Mouse (Mus musculus) T-helper 17 cell (primary cell): ENCODE measurements at regions not wholly inside any gene's neighbourhood (a gene's known extent, or its start where the extent isn't known, plus 50 kb on each side); places are given as distances from the start of the nearest gene placed in this dataset.

ENCODE experiments used
- in situ Hi-C, 2 experiments: fragments of 300-600 bp; cut with MboI, MseI; formaldehyde crosslinking; loops; 1 replicate in 1 of 2; 2 replicates in 1 of 2; pipeline ENCODE4 v1.15.1; 2025; ENCODE audit warnings: high pct_unique_total_duplicates in 2 of 2

- in situ Hi-C loops = no loop called here
Measured at GRCm38 (mm10) chr15:13289064-13289463, 115.6 kb upstream of the Cdh6 start.

- in situ Hi-C loops = no loop called here
Measured at GRCm38 (mm10) chr15:13287878-13288277, 114.4 kb upstream of the Cdh6 start.

DNA sequence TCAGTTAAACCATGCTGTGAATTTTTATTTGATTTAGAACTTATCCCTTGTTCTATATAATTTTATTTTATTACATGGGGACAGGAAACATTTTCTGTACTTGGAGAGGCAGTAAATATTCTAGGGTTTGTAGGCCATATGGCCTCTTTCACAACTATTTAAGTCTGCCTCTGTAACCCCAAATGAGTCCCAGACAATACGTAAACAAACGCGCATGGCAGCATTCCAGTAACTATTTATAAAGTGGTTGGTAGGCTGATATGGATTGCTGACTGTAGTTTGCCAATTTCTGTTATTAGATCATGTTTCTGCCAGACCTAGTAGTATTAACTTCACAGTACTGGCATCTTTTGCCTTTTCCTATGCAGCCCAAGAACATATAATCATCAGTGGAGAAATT is 111.9 kb upstream of the Cdh6 start:
- in situ Hi-C loops = no loop called here

GRCm38 (mm10) chr15:13284219-13284618 is 110.7 kb upstream of the Cdh6 start:
- in situ Hi-C loops = no loop called here

DNA sequence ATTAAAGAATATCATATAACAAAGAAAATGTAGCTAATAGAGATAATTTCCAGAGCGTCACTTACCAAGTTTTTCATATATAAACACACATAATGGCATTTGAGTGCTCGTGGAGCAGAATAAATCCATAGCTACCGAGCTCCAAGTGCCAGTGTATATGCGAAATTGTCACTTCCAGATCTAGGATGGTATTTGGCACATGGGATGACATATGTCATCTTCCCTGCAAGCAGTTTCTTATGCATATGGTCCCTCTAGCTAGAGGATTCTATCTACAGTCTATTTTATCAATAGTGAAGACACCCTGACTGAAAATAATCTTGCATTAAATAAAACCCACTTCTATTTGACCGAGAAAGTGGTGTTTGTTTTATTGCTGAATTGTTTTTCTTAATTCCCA is 109.6 kb upstream of the Cdh6 start:
- in situ Hi-C loops = no loop called here

DNA sequence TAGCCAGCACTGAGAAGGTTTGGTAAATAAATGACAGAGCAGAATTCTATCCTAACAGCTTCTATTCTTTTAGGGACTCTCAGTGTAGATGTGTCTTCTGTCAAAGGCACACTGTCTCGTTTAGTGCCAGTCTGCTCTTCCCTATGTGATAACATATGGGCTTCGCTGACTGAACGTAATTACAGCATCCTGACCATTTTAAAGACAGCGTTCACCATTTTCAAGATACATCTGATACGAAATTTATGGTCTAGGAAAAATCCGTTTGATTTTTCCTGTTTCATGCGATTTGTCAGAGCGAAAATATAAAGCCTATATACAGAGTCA is 103.4 kb upstream of the Cdh6 start:
- in situ Hi-C loops = no loop called here

- in situ Hi-C loops = no loop called here
Measured at GRCm38 (mm10) chr15:13276225-13276908, 102.9 kb upstream of the Cdh6 start.

DNA sequence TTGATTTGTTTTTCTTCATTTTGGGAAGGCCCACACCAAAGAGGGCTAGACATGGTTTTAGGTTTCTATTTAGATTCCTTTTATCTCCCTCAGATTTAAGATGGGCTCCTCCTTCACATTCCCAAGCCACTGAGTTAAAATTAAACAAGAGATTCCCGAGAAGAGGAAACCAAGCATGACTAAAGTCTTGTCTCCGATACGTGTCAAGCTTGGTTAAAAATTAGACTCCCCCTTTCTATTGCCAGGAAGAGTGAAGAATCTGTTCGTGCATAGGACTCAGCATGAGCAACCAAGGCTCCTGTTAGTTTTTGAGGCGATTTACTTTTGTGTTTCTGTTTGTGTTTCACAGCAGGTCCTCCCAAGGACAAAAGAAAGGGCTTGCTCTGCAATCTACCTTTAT is 101.9 kb upstream of the Cdh6 start:
- in situ Hi-C loops = no loop called here

- in situ Hi-C loops = loop anchor here in 1 of 2 experiments (5.0 kb wide), 1 partner anchor 52 kb away; no protein-coding TSS in a partner anchor
Measured at GRCm38 (mm10) chr15:13274366-13275067, 101.0 kb upstream of the Cdh6 start.

DNA sequence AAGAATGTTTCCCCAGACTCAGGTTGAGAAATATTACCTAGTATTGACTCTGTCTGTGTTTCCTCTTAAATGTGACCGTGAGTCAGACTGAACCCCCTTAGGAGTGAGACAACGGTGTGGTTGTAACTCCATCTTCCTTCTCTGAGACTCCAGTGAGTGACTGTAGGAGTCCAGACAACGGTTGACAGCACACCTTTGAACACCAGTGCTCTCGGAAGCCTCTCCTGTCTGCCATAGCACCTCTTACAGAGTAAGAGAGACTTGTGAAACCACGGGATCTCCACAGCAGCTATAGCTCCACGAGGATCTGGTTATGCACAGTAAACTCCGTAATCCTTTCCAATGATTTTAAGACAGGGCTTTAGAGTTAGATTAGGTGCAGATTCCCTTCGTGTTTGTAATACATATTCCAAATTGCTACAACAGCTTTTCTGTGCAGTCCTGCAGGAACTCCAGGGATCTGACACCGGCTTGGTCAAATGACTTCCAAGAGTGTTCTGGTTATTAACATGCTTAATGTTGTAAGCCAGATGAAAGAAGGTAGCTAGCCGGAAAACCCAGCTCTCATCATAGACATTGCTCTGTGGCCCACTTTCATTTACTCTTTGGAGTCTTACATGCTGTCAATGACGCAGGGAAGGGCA is 72.7 kb upstream of the Cdh6 start:
- in situ Hi-C loops = no loop called here

GRCm38 (mm10) chr15:13244306-13244705 is 70.8 kb upstream of the Cdh6 start:
- in situ Hi-C loops = no loop called here

- in situ Hi-C loops = no loop called here
Measured at GRCm38 (mm10) chr15:13243561-13243960, 70.1 kb upstream of the Cdh6 start.

GRCm38 (mm10) chr15:13240931-13241330 is 67.5 kb upstream of the Cdh6 start:
- in situ Hi-C loops = no loop called here

- in situ Hi-C loops = no loop called here
Measured at GRCm38 (mm10) chr15:13236869-13237507, 63.5 kb upstream of the Cdh6 start.

DNA sequence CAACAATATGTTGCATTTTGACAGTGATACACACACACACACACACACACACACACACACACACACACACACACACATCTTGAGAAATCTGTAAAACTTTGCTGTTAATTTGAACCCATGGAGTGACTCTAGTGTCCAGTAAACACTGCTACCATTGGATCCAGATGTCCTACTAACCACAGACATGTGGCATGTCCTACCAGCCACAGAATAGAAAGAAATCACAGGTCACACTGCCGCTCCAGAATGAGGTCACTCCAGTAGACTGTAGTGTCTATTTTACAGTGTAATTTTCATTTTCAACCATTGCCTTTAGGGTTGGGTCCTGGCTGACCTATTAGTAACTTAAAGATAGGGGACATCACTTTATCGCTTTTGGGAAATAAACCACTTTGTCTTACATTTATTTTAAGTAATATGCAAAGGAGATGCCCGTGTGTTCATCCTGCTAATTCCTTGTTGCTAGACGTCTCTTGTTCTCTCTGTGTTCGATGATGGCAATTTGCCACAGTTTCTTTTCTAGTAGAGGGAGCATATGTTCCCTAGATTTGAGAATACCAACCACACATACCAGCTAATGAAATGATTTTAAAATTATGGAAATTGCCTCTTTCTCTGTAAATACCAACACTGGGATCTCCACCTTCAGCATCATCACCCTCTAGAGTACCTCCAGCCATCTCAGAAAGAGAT is 59.2 kb upstream of the Cdh6 start:
- in situ Hi-C loops = no loop called here

- in situ Hi-C loops = no loop called here
Measured at GRCm38 (mm10) chr15:13231550-13231949, 58.1 kb upstream of the Cdh6 start.

- in situ Hi-C loops = no loop called here
Measured at GRCm38 (mm10) chr15:13228125-13228524, 54.6 kb upstream of the Cdh6 start.
